8 mouse cellular contexts compared by ENCODE assay signal in genomic region chr2:124612276-124612675, GRCm38 (mm10).
A peak's percentile ranks its signal among the peaks of the same experiment; 100 is the strongest.
DNase-seq lines count a peak whose midpoint lies in the region; ATAC-seq lines count a peak whose summit lies in the region.

No protein-coding gene starts in this region.

- peak overlapping the region; percentile 81 for H3K4me2 ChIP-seq in intestine, embryonic 15.5 days (replicated peaks)
- H3K4me2 ChIP-seq in neural tube, embryonic 11.5 days (ENCODE audit: low read depth), result peak overlapping the region; percentile 78

- no peaks in the 10 kb centered on the region for H3K36me3 ChIP-seq in intestine, embryonic 15.5 days
- no peaks in the 10 kb centered on the region for H3K36me3 ChIP-seq in neural tube, embryonic 11.5 days (ENCODE audit: control insufficient read depth, insufficient read depth, low read length)

- H3K9ac ChIP-seq in intestine, embryonic 15.5 days, result peak overlapping the region; percentile 18; the same call in 1 of the 2 replicates
- peak overlapping the region; percentile 87; the same call in 1 of the 2 replicates for H3K9ac ChIP-seq in neural tube, embryonic 11.5 days (ENCODE audit: low read length)

- 42% methylated on average over 6 of the region's 6 CpGs for WGBS in intestine, embryonic 15.5 days
- 23% methylated on average over 6 of the region's 6 CpGs for WGBS in neural tube, embryonic 11.5 days

- ATAC-seq in intestine, embryonic 15.5 days, result no peak
- peak; percentile 49 for ATAC-seq in neural tube, embryonic 11.5 days (ENCODE audit: insufficient read depth, low FRiP score, low TSS enrichment)
- ATAC-seq in megakaryocyte progenitor cell, adult 5-6 weeks (replicated peaks; ENCODE audit: poor library complexity), result no peak

- H3K4me3 ChIP-seq in intestine, embryonic 15.5 days (replicated peaks), result peak overlapping the region; percentile 90
- peak overlapping the region; percentile 85 for H3K4me3 ChIP-seq in neural tube, embryonic 11.5 days (ENCODE audit: low read depth, low read length)

- H3K27me3 ChIP-seq in intestine, embryonic 15.5 days (replicated peaks), result no peaks in the 10 kb centered on the region
- H3K27me3 ChIP-seq in neural tube, embryonic 11.5 days (ENCODE audit: control insufficient read depth, insufficient read depth, low read length), result no peaks in the 10 kb centered on the region

- no peaks in the 10 kb centered on the region for H3K9me3 ChIP-seq in intestine, embryonic 15.5 days
- no peaks in the 10 kb centered on the region for H3K9me3 ChIP-seq in neural tube, embryonic 11.5 days (ENCODE audit: control insufficient read depth, low read length)

- H3K27ac ChIP-seq in intestine, embryonic 15.5 days, result no peak overlapping the region
- H3K27ac ChIP-seq in neural tube, embryonic 11.5 days (ENCODE audit: low read depth, low read length), result peak overlapping the region; percentile 36

- peak; percentile 35 for DNase-seq in kidney, postnatal 10 days
- DNase-seq in kidney, postnatal 25 days, result no peak
- DNase-seq in embryo, embryonic 10.5 days (ENCODE audit: low spot score), result peak; percentile 59
- DNase-seq in neural tube, embryonic 11.5 days (ENCODE audit: low spot score), result peak; percentile 68
- DNase-seq in gastrocnemius, adult 18-20 months (ENCODE audit: low spot score), result no peak
- DNase-seq in T-cell, adult 2 months (ENCODE audit: low spot score), result no peak

- peaks cover 29% of the 10 kb centered on the region for H3K4me1 ChIP-seq in intestine, embryonic 15.5 days (replicated peaks)
- peaks cover 25% of the 10 kb centered on the region; the same call in 1 of the 2 replicates for H3K4me1 ChIP-seq in neural tube, embryonic 11.5 days (ENCODE audit: control insufficient read depth, insufficient read depth, low read length)

Comparison
In these comparisons a context has a peak if more than half of its experiments do, and no peak if none do; other contexts are left out.
1. DNase-seq: peak in kidney, postnatal 10 days (single experiment), embryo, embryonic 10.5 days (single experiment) and neural tube, embryonic 11.5 days (single experiment); none in kidney, postnatal 25 days (0 of 2), gastrocnemius, adult 18-20 months (single experiment) and T-cell, adult 2 months (single experiment).